Mouse (Mus musculus) embryonic facial prominence, embryonic 14.5 days (tissue): ENCODE measurements around the gene Smok3a. TPM values are rescaled to one million over a fixed set of nuclear protein-coding genes. Genes with fewer than 3 reads are reported as not detected.
"Not testable (repeated sequence)": the region's sequence is repeated elsewhere in the genome, so short reads cannot be mapped to it uniquely, and the experiment has no call there.

ENCODE experiments used
- ATAC-seq: fragments of 200-750 bp; cut with Nextera tagmentation; 2 replicates; pipeline ENCODE4 v1.8.0; 2017; ENCODE audit warnings: low read depth, moderate number of reproducible peaks, moderate TSS enrichment
- DNase-seq: peaks from one replicate; pipeline ENCODE4 v3.0.0-alpha.2; 2015; ENCODE audit warnings: low spot score
- H3K27ac ChIP-seq: fragments of 300-500 bp; sonication (generic); replicated peaks from 2 replicates; pipeline ENCODE4 v1.5.1; 2014; ENCODE audit warnings: low read depth, mild to moderate bottlenecking, low read length, moderate library complexity
- H3K27me3 ChIP-seq: fragments of 300-500 bp; sonication (generic); replicated peaks from 2 replicates; pipeline ENCODE4 v1.6.1; 2014; ENCODE audit warnings: low read length; ENCODE audit not compliant: control insufficient read depth, insufficient read depth
- H3K36me3 ChIP-seq: fragments of 300-500 bp; sonication (generic); 2 replicates; pipeline ENCODE4 v1.6.1; 2014; ENCODE audit warnings: low read length, mixed read lengths; ENCODE audit not compliant: control insufficient read depth, insufficient read depth
- H3K4me1 ChIP-seq: fragments of 300-500 bp; sonication (generic); 2 replicates; pipeline ENCODE4 v1.6.1; 2014; ENCODE audit warnings: antibody characterized with exemption, low read length; ENCODE audit not compliant: control insufficient read depth, insufficient read depth
- H3K4me2 ChIP-seq: fragments of 300-500 bp; sonication (generic); 2 replicates; pipeline ENCODE4 v1.6.1; 2014; ENCODE audit warnings: low read depth, mild to moderate bottlenecking, low read length, moderate library complexity, mixed read lengths
- H3K4me3 ChIP-seq: fragments of 300-500 bp; sonication (generic); 2 replicates; pipeline ENCODE4 v1.5.1; 2014; ENCODE audit warnings: low read depth, mild to moderate bottlenecking, low read length
- H3K9ac ChIP-seq: fragments of 300-500 bp; sonication (generic); 2 replicates; pipeline ENCODE4 v1.6.1; 2014; ENCODE audit warnings: low read depth, mild to moderate bottlenecking, low read length, moderate library complexity, mixed read lengths
- H3K9me3 ChIP-seq: fragments of 300-500 bp; sonication (generic); 2 replicates; pipeline ENCODE4 v1.6.1; 2016; ENCODE audit warnings: low read length; ENCODE audit not compliant: control insufficient read depth
- WGBS: fragments of 180-500 bp; shearing (Covaris S2); extraction: QIAGEN DNeasy Blood & Tissue Kit; methylation state at CpG from one replicate; pipeline ENCODE4 v1.1.7; 2014; 5-methylcytosine and 5-hydroxymethylcytosine counted together
- polyA plus RNA-seq: library from polyadenylated mRNA; unstranded; fragments of >200 nt; fragmentation: Nextera tagmentation; extraction: Ambion mirVana; gene quantifications from 2 replicates; pipeline ENCODE4 v1.2.1, GENCODE M21; 2014

The Smok3a gene
- polyA plus RNA-seq, 1 experiment from 2014 or later = not detected

DNA sequence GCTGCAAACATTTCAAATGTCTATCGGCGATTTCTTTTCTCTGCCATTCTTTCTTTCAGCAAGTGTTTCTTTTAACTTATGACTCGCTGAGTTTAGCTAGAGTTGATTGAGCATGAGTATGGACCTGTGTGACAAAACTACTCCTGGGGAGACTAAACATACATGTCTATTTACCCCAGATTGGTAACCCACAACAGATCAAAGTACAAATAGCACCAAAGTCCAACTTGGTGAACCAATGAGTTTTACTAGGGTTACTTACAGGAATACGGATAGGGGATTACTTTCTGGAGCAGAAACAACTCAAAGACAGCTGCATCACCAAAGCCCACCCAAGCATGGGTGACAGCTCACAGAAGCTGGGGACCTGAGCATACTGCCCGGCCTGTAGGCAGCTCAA is 11.6 kb upstream of the Smok3a start:
- Histone ChIP-seq H3K4me3 (no peak overlapping the region), H3K9ac (no peak overlapping the region), H3K36me3 (no peaks in the 10 kb centered on the region), H3K27me3 (no peaks in the 10 kb centered on the region), H3K9me3 (no peaks in the 10 kb centered on the region), H3K27ac (no peak overlapping the region), H3K4me2 (no peak overlapping the region), H3K4me1 (no peaks in the 10 kb centered on the region)
- ATAC-seq (no peak), DNase-seq (no peak)
- WGBS = 83% methylated on average over 5 of the region's 5 CpGs

DNA sequence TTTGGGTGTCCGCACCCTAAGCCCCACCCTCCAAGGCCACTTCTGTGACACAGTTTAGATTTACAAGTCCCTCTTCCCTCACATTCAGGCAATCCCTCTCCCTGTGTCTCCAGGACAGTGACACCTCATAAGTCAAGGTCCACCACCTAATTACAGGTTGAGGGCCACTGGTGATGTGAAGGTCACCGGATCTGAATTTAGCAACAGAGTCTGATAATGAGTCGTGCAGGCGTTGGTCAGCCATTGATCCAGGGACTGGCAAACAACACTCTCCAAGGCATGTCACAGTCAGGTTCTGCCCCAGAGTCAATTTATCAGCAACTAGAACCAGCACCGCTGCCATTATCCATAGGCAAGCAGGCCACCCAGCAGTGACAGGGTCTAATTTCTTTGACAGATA is 8.7 kb upstream of the Smok3a start:
- no peaks in the 10 kb centered on the region for H3K36me3 ChIP-seq
- H3K9me3 ChIP-seq = no peaks in the 10 kb centered on the region
- ATAC-seq (no peak), DNase-seq (no peak)
- H3K9ac ChIP-seq = no peak overlapping the region
- no peak overlapping the region for H3K4me3 ChIP-seq
- H3K27ac ChIP-seq = no peak overlapping the region
- H3K4me2 ChIP-seq = no peak overlapping the region
- WGBS = 91% methylated on average over 5 of the region's 5 CpGs
- H3K27me3 ChIP-seq = no peaks in the 10 kb centered on the region
- H3K4me1 ChIP-seq = no peaks in the 10 kb centered on the region

DNA sequence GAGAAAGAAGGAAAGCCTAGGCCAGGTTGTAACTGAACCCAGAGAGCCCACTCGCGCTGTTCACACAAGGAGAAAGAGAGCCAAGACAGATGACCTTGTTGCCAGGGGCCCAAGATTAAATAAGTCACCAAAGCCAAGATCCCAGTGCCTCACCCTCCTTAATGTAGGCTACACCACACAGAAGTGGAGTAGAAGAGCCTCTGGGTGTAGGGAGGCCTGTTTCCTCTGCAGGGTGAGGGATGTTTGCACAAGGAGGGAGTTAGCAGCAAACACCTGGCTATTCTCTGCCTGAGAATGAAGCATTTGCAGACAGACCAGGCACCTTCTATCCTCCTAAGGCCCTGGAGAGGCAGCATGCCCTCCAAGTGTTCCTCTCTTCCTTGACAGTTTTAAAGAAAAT is 4.5 kb upstream of the Smok3a start:
- Histone ChIP-seq H3K36me3 (no peaks in the 10 kb centered on the region), H3K27me3 (no peaks in the 10 kb centered on the region), H3K27ac (no peak overlapping the region), H3K9me3 (no peaks in the 10 kb centered on the region), H3K4me1 (no peaks in the 10 kb centered on the region), H3K4me2 (no peak overlapping the region), H3K9ac (no peak overlapping the region), H3K4me3 (no peak overlapping the region)
- no peak for DNase-seq
- WGBS = 87% methylated on average over 2 of the region's 2 CpGs
- no peak for ATAC-seq

DNA sequence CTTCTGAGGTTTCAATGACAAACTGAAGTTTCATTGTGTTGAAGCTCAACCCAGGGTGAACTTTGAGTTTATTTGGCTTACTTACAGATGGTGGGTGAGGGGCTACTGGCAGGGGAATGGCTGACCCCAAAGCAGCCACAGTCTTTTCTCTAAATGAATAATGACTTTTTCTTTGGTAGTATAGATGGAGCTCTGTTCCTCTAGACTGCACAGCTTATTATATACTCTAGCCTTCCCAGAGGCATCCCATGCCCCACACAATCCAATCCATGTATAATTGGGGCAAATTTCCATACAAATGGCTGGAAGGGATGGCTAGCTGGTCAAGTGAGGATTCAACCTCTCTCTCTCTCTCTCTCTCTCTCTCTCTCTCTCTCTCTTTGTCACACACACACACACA is 4.1 kb upstream of the Smok3a start:
- DNase-seq = no peak
- H3K27ac ChIP-seq = no peak overlapping the region
- peak; percentile 60; the same call in 1 of the 2 replicates for ATAC-seq
- H3K4me3 ChIP-seq = no peak overlapping the region
- H3K4me2 ChIP-seq = no peak overlapping the region
- H3K9ac ChIP-seq = no peak overlapping the region
- H3K4me1 ChIP-seq = no peaks in the 10 kb centered on the region
- no peaks in the 10 kb centered on the region for H3K27me3 ChIP-seq
- no peaks in the 10 kb centered on the region for H3K9me3 ChIP-seq
- no peaks in the 10 kb centered on the region for H3K36me3 ChIP-seq

DNA sequence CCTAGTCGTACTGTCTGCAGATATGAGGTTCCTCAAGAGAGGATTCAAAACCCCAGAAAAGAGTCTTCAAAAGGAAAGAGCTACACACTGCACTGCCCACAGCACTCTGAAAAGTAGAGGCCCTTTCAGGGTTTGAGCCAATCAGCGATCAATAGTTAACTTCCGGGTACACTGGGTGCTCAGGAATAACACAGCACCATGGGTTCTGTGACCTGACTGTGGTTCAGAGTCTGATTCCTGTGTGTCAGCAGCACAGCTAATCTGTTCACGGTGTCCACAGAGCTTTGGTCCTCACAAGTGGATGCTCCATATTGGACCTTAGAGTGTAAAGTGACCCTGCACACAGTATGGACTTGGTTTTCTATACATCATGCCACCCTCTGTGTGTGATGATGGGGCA is 1.5 kb upstream of the Smok3a start:
- not testable (repeated sequence) for H3K9me3 ChIP-seq, H3K9ac ChIP-seq, H3K27ac ChIP-seq, ATAC-seq, H3K27me3 ChIP-seq, H3K36me3 ChIP-seq, H3K4me1 ChIP-seq, DNase-seq, H3K4me3 ChIP-seq, H3K4me2 ChIP-seq
- 88% methylated on average over 3 of the region's 4 CpGs for WGBS

DNA sequence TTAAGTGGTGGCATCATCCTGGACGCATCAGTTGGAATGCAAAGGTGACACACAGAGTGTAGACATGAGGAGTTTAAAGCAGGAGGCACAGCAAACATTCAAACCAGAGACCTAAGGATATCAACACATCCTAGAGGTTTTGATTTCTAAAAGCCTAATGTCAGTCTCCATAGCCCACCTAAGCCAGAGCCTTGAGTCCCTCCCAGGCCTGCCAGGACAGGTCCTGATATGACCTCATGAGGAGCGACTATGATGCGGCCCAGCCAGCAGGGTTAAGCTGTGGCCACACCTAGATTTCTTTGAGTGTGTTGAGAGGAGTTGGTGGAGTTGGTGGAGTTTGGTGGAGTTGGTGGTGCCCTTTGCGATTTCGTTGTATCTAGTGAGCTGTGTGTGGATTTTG is 31.8 kb downstream of the Smok3a start, which contains the start of gene Smok3c:
TSS of gene Smok3c (plus strand) at position 301 of the 400 bp plus-strand sequence.
- H3K27ac ChIP-seq, H3K4me2 ChIP-seq, H3K9me3 ChIP-seq, H3K4me3 ChIP-seq, H3K9ac ChIP-seq, DNase-seq, H3K36me3 ChIP-seq, ATAC-seq, H3K27me3 ChIP-seq, H3K4me1 ChIP-seq: not testable (repeated sequence)
- WGBS = no CpG with 5 or more reads among the region's 5 CpGs

DNA sequence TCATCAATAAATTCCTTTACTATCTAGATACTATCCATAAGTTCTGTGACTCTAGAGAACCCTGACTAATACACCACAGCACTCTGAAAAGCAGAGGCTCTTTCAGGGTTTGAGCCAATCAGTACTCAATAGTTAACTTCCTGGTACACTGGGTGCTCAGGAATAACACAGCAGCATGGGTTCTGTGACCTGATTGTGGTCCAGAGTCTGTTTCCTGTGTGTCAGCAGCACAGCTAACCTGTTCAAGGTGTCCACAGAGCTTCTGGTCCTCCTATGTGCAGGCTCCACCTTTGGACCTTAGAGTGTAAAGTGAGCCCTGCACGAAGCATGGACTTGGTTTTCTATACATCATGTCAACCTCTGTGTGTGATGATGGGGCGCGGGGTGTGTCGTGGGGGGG is 52.7 kb downstream of the Smok3a start:
- no peaks in the 10 kb centered on the region for H3K4me1 ChIP-seq
- H3K27ac ChIP-seq = no peak overlapping the region
- no peaks in the 10 kb centered on the region for H3K9me3 ChIP-seq
- H3K27me3 ChIP-seq = no peaks in the 10 kb centered on the region
- ATAC-seq (no peak), DNase-seq (no peak)
- H3K4me3 ChIP-seq = no peak overlapping the region
- H3K36me3 ChIP-seq = no peaks in the 10 kb centered on the region
- H3K9ac ChIP-seq = no peak overlapping the region
- WGBS = 85% methylated on average over 4 of the region's 4 CpGs
- H3K4me2 ChIP-seq = no peak overlapping the region

DNA sequence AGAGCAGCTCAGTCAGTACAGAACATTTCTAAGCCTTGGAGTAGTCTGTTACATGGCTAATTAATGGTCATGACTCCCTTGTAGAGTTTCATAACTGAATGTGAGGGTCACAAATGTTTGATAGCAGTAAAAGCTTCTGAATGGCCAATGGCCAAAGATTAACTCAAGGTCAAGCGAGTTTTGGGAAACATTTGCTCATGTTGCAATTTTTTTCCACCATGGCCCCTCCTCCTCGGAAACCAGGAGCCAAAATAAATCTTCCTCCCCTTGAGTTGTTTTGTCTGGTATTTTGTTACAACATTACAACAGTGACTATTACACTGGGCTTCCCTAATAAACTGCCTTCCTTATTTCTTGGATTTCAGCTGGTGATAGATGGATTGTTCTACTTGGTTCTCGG is 54.6 kb downstream of the Smok3a start:
- H3K4me1 ChIP-seq = no peaks in the 10 kb centered on the region
- no peaks in the 10 kb centered on the region for H3K27me3 ChIP-seq
- no peak overlapping the region for H3K27ac ChIP-seq
- WGBS = 66% methylated on average over 3 of the region's 3 CpGs
- H3K9me3 ChIP-seq = no peaks in the 10 kb centered on the region
- no peaks in the 10 kb centered on the region for H3K36me3 ChIP-seq
- H3K4me3 ChIP-seq = no peak overlapping the region
- ATAC-seq = no peak
- DNase-seq = no peak
- H3K4me2 ChIP-seq = no peak overlapping the region
- H3K9ac ChIP-seq = no peak overlapping the region

DNA sequence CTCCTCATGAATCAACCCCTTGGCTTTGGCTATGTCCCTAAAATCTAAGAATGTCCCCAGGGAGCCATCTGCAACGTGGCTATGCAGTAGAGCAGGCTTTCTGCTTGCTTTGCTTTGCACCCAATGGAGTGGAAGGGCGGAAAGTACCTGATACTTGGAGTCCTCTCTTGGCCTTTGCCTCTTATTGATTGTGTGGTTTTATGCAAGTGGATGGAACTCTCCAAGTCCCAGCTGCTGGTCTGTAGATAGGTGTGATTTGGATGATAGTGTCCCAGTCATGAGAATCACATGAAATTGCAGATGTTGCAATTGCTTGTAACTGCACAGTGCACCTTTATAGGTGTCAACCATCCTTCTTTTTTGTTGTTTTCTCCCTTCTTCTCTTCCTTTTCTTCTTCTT is 55.1 kb downstream of the Smok3a start:
- Histone ChIP-seq H3K4me1 (no peaks in the 10 kb centered on the region), H3K27me3 (no peaks in the 10 kb centered on the region), H3K4me2 (no peak overlapping the region), H3K36me3 (no peaks in the 10 kb centered on the region), H3K9ac (no peak overlapping the region), H3K27ac (no peak overlapping the region), H3K9me3 (no peaks in the 10 kb centered on the region), H3K4me3 (no peak overlapping the region)
- DNase-seq = no peak
- no peak for ATAC-seq
- WGBS = 57% methylated on average over 2 of the region's 2 CpGs
